Mouse (Mus musculus): Measurements from ENCODE around the gene Olfr1206. TPM values are rescaled to one million over a fixed set of nuclear protein-coding genes. Genes with fewer than 3 reads are reported as not detected.

Gene Olfr1206
- polyA plus RNA-seq (2014; fragmentation: Nextera tagmentation; extraction: Ambion mirVana) = not detected in 2 replicates

DNA sequence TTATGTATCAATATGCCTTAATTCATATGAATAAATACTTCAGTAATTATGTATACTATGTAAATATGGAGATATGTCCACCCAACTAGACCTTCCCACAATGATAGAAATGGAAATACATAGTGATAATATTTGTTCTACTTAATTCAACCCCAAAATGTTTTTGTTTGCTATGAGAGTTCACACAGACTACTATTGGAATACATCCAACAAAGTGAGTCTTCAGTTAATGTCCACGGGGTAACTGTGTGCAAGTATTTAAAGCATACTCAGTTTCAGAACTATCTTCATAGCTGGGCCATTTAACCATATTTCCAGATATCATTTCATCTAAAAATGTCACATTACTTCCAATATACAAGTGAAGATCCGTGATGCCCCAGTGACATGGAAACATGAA is at the start of gene Olfr1206:
TSS of gene Olfr1206 (plus strand) at position 301 of the 400 bp plus-strand sequence.
- H3K27me3 ChIP-seq (ENCODE audit: control insufficient read depth, insufficient read depth, low read length) = no peaks in the 10 kb centered on the region
- no peaks in the 10 kb centered on the region for H3K36me3 ChIP-seq (ENCODE audit: control insufficient read depth, insufficient read depth, low read length)
- H3K4me1 ChIP-seq (ENCODE audit: control insufficient read depth, insufficient read depth, low read length) = no peaks in the 10 kb centered on the region
- H3K27ac ChIP-seq (ENCODE audit: low read depth, low read length) = no peak within 1 kb of the TSS
- no peak within 1 kb of the TSS for H3K4me3 ChIP-seq (ENCODE audit: low read depth, low read length)
- no peak within 1 kb of the TSS for H3K4me2 ChIP-seq
- H3K9me3 ChIP-seq (ENCODE audit: control insufficient read depth, low read length) = no peaks in the 10 kb centered on the region
- ATAC-seq (ENCODE audit: low FRiP score) (no peak), DNase-seq (ENCODE audit: low spot score, missing footprints) (no peak)
- no peak within 1 kb of the TSS for H3K9ac ChIP-seq (ENCODE audit: low read length)
- WGBS = 85% methylated on average over 2 of the region's 2 CpGs

DNA sequence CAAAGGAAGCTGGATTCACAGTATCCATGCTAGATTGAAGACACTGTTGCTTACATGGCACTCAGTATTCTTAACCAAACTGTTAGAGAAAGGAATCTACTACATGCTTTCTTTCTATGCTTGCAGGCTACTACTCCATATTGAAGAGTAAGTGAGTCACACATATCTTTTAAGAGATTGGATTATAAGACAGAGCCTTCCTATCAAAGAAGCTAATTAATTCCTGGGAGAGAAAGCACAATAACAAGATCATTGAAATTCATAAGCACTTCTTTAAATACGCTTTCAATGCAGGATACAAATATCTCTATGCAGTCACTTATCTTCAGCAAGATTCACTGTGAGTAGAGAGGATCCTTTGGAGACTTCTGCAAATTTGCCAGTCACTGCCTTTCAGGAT is 48.8 kb upstream of the Olfr1206 start, which contains the start of gene Olfr1202:
TSS of gene Olfr1202 (plus strand) at position 301 of the 400 bp plus-strand sequence.
- DNase-seq (ENCODE audit: low spot score, missing footprints) = no peak
- 83% methylated on average over 1 of the region's 1 CpGs for WGBS
- no peak for ATAC-seq (ENCODE audit: low FRiP score)
- H3K36me3 ChIP-seq (ENCODE audit: control insufficient read depth, insufficient read depth, low read length) = no peaks in the 10 kb centered on the region
- H3K27me3 ChIP-seq (ENCODE audit: control insufficient read depth, insufficient read depth, low read length) = no peaks in the 10 kb centered on the region
- H3K4me1 ChIP-seq (ENCODE audit: control insufficient read depth, insufficient read depth, low read length) = no peaks in the 10 kb centered on the region
- no peaks in the 10 kb centered on the region for H3K9me3 ChIP-seq (ENCODE audit: control insufficient read depth, low read length)
- H3K27ac ChIP-seq (ENCODE audit: low read depth, low read length) = no peak within 1 kb of the TSS
- H3K9ac ChIP-seq (ENCODE audit: low read length) = no peak within 1 kb of the TSS
- H3K4me2 ChIP-seq = no peak within 1 kb of the TSS
- H3K4me3 ChIP-seq (ENCODE audit: low read depth, low read length) = no peak within 1 kb of the TSS

DNA sequence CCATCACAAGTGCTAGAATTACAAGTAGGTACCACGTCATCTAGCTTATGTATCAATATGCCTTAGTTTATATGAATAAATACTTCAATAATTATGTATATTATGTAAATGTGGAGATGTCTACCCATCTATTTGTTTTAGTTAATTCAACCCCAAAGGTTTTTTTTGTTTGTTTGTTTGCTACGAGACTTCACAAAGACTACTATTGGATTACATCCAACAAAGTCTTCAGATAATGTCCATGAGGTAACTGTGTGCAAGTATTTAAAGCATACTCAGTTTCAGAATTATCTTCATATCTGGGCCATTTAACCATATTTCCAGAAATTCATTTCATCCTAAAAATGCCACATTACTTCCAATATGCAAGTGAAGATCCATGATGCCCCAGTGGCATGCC is 33.6 kb upstream of the Olfr1206 start, which contains the start of gene Olfr1205:
TSS of gene Olfr1205 (plus strand) at position 301 of the 400 bp plus-strand sequence.
- no peaks in the 10 kb centered on the region for H3K36me3 ChIP-seq (ENCODE audit: control insufficient read depth, insufficient read depth, low read length)
- H3K9ac ChIP-seq (ENCODE audit: low read length) = no peak within 1 kb of the TSS
- ATAC-seq (ENCODE audit: low FRiP score) (no peak), DNase-seq (ENCODE audit: low spot score, missing footprints) (no peak)
- H3K27ac ChIP-seq (ENCODE audit: low read depth, low read length) = no peak within 1 kb of the TSS
- H3K9me3 ChIP-seq (ENCODE audit: control insufficient read depth, low read length) = no peaks in the 10 kb centered on the region
- H3K4me3 ChIP-seq (ENCODE audit: low read depth, low read length) = no peak within 1 kb of the TSS
- H3K4me2 ChIP-seq = no peak within 1 kb of the TSS
- no peaks in the 10 kb centered on the region for H3K27me3 ChIP-seq (ENCODE audit: control insufficient read depth, insufficient read depth, low read length)
- 86% methylated on average over 2 of the region's 2 CpGs for WGBS
- no peaks in the 10 kb centered on the region for H3K4me1 ChIP-seq (ENCODE audit: control insufficient read depth, insufficient read depth, low read length)

DNA sequence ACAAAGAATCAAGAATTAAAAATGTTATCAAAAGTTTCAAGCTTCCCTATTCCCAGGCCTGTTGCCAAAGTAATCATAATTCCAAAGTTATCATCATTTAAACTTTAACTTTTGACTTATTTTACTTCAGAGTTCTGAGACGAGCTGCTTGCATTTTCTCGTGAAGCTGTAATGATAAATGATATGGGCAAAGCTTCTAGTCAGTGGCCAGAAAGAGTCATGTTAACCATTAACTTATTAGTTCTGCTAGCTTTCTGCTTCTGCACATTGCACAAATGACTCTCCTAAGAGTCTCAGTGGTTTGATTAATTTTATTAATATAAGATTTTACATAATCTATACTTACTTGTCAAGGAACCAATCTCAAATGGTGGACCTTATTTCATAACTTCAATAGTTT is 24.6 kb upstream of the Olfr1206 start:
- DNase-seq (ENCODE audit: low spot score, missing footprints) (no peak), ATAC-seq (ENCODE audit: low FRiP score) (no peak)
- Histone ChIP-seq H3K27me3 (ENCODE audit: control insufficient read depth, insufficient read depth, low read length) (no peaks in the 10 kb centered on the region), H3K4me3 (ENCODE audit: low read depth, low read length) (no peak overlapping the region), H3K9ac (ENCODE audit: low read length) (no peak overlapping the region), H3K36me3 (ENCODE audit: control insufficient read depth, insufficient read depth, low read length) (no peaks in the 10 kb centered on the region), H3K4me1 (ENCODE audit: control insufficient read depth, insufficient read depth, low read length) (no peaks in the 10 kb centered on the region), H3K27ac (ENCODE audit: low read depth, low read length) (no peak overlapping the region), H3K9me3 (ENCODE audit: control insufficient read depth, low read length) (no peaks in the 10 kb centered on the region), H3K4me2 (no peak overlapping the region)
- WGBS = 91% methylated on average over 2 of the region's 2 CpGs

DNA sequence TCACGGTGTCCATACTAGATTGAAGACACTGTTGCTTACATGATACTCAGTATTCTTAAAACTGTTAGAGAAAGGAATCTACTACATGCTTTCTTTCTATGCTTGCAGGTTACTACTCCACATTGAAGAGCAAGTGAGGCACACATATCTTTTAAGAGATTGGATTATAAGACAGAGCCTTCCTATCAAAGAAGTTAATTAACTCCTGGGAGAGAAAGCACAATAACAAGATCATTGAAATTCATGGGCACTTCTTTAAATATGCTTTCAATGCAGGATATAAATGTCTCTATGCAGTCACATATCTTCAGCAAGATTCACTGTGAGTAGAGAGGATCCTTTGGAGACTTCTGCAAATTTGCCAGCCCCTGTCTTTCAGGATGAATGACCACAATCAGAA is 14.0 kb upstream of the Olfr1206 start, which contains the start of gene Olfr1204:
TSS of gene Olfr1204 (plus strand) at position 301 of the 400 bp plus-strand sequence.
- Histone ChIP-seq H3K4me1 (ENCODE audit: control insufficient read depth, insufficient read depth, low read length) (no peaks in the 10 kb centered on the region), H3K36me3 (ENCODE audit: control insufficient read depth, insufficient read depth, low read length) (no peaks in the 10 kb centered on the region), H3K9ac (ENCODE audit: low read length) (no peak within 1 kb of the TSS), H3K4me3 (ENCODE audit: low read depth, low read length) (no peak within 1 kb of the TSS), H3K27ac (ENCODE audit: low read depth, low read length) (no peak within 1 kb of the TSS), H3K9me3 (ENCODE audit: control insufficient read depth, low read length) (no peaks in the 10 kb centered on the region), H3K4me2 (no peak within 1 kb of the TSS), H3K27me3 (ENCODE audit: control insufficient read depth, insufficient read depth, low read length) (no peaks in the 10 kb centered on the region)
- DNase-seq (ENCODE audit: low spot score, missing footprints) (no peak), ATAC-seq (ENCODE audit: low FRiP score) (no peak)
- WGBS = 93% methylated on average over 1 of the region's 1 CpGs

DNA sequence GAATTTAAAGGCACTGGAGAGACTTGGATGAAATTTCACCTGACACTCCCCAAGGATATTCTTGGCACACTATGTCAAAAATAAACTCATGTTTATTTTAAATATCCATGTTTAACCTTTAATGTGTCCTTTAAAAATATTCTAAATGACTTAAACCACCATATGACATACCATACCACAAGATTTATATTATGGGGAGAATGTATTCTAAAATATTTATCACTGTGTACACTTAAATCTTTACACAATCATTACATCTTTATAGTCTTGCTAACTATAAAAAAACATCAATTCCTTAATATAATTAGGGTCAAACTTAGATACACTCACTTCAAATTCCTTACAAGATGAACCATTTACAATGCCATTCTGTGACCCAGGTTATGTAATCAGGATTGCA is 39.2 kb downstream of the Olfr1206 start, which contains the start of gene Olfr1208:
TSS of gene Olfr1208 (minus strand) at position 101 of the 400 bp plus-strand sequence.
- Histone ChIP-seq H3K27me3 (ENCODE audit: control insufficient read depth, insufficient read depth, low read length) (no peaks in the 10 kb centered on the region), H3K9me3 (ENCODE audit: control insufficient read depth, low read length) (no peaks in the 10 kb centered on the region), H3K4me2 (no peak within 1 kb of the TSS), H3K27ac (ENCODE audit: low read depth, low read length) (no peak within 1 kb of the TSS), H3K4me1 (ENCODE audit: control insufficient read depth, insufficient read depth, low read length) (no peaks in the 10 kb centered on the region), H3K9ac (ENCODE audit: low read length) (no peak within 1 kb of the TSS), H3K4me3 (ENCODE audit: low read depth, low read length) (no peak within 1 kb of the TSS), H3K36me3 (ENCODE audit: control insufficient read depth, insufficient read depth, low read length) (no peaks in the 10 kb centered on the region)
- ATAC-seq (ENCODE audit: low FRiP score) = no peak
- no peak for DNase-seq (ENCODE audit: low spot score, missing footprints)

DNA sequence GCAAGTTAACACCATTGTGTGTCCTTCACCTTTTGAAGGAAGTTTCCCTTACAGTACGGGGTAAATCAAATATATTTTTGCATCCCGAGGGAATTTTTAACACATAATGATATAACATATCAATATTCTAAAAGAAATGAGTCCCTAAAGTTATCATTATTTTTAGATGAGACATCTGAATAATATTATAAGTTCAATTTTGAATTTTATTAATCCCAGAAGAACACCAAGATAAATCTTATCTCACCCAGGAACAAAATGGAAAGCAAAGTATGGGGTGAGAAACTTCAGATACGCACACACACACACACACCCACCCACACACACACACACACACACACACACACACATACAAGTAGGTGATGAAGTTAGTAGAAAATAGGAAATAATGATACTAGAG is 52.0 kb downstream of the Olfr1206 start, which contains the start of gene Olfr1209:
TSS of gene Olfr1209 (minus strand) at position 101 of the 400 bp plus-strand sequence.
- H3K4me2 ChIP-seq = no peak within 1 kb of the TSS
- H3K36me3 ChIP-seq (ENCODE audit: control insufficient read depth, insufficient read depth, low read length) = no peaks in the 10 kb centered on the region
- DNase-seq (ENCODE audit: low spot score, missing footprints) = no peak
- no peak within 1 kb of the TSS for H3K9ac ChIP-seq (ENCODE audit: low read length)
- no peak within 1 kb of the TSS for H3K27ac ChIP-seq (ENCODE audit: low read depth, low read length)
- 85% methylated on average over 3 of the region's 3 CpGs for WGBS
- H3K4me3 ChIP-seq (ENCODE audit: low read depth, low read length) = no peak within 1 kb of the TSS
- H3K27me3 ChIP-seq (ENCODE audit: control insufficient read depth, insufficient read depth, low read length) = no peaks in the 10 kb centered on the region
- no peak for ATAC-seq (ENCODE audit: low FRiP score)
- no peaks in the 10 kb centered on the region for H3K9me3 ChIP-seq (ENCODE audit: control insufficient read depth, low read length)
- H3K4me1 ChIP-seq (ENCODE audit: control insufficient read depth, insufficient read depth, low read length) = no peaks in the 10 kb centered on the region

Other genes with a start within 250 kb of the Olfr1206 start
- not detected in 2 replicates for gene Olfr1191-ps1, start 222.7 kb upstream of the Olfr1206 start, polyA plus RNA-seq (2014; fragmentation: Nextera tagmentation; extraction: Ambion mirVana)
- gene Olfr1192-ps1, start 214.7 kb upstream of the Olfr1206 start, polyA plus RNA-seq (2014; fragmentation: Nextera tagmentation; extraction: Ambion mirVana) = not detected in 2 replicates
- not detected in 2 replicates for gene Olfr1193, start 187.6 kb upstream of the Olfr1206 start, polyA plus RNA-seq (2014; fragmentation: Nextera tagmentation; extraction: Ambion mirVana)
- gene Olfr1195, start 174.0 kb upstream of the Olfr1206 start, polyA plus RNA-seq (2014; fragmentation: Nextera tagmentation; extraction: Ambion mirVana) = not detected in 2 replicates
- gene Olfr1196, start 158.6 kb upstream of the Olfr1206 start, polyA plus RNA-seq (2014; fragmentation: Nextera tagmentation; extraction: Ambion mirVana) = not detected in 2 replicates
- not detected in 2 replicates for gene Olfr1197, start 130.9 kb upstream of the Olfr1206 start, polyA plus RNA-seq (2014; fragmentation: Nextera tagmentation; extraction: Ambion mirVana)
- gene Olfr1198, start 111.9 kb upstream of the Olfr1206 start, polyA plus RNA-seq (2014; fragmentation: Nextera tagmentation; extraction: Ambion mirVana) = not detected in 2 replicates
- gene Olfr1199, start 102.8 kb upstream of the Olfr1206 start, polyA plus RNA-seq (2014; fragmentation: Nextera tagmentation; extraction: Ambion mirVana) = not detected in 2 replicates
- gene Olfr1200, start 92.7 kb upstream of the Olfr1206 start, polyA plus RNA-seq (2014; fragmentation: Nextera tagmentation; extraction: Ambion mirVana) = not detected in 2 replicates
- gene Olfr1201, start 70.2 kb upstream of the Olfr1206 start, polyA plus RNA-seq (2014; fragmentation: Nextera tagmentation; extraction: Ambion mirVana) = not detected in 2 replicates
- not detected in 2 replicates for gene Olfr1202, start 48.7 kb upstream of the Olfr1206 start, polyA plus RNA-seq (2014; fragmentation: Nextera tagmentation; extraction: Ambion mirVana)
- not detected in 2 replicates for gene Olfr1205, start 33.5 kb upstream of the Olfr1206 start, polyA plus RNA-seq (2014; fragmentation: Nextera tagmentation; extraction: Ambion mirVana)
- gene Olfr1204, start 13.9 kb upstream of the Olfr1206 start, polyA plus RNA-seq (2014; fragmentation: Nextera tagmentation; extraction: Ambion mirVana) = not detected in 2 replicates
- not detected in 2 replicates for gene Olfr1208, start 39.1 kb downstream of the Olfr1206 start, polyA plus RNA-seq (2014; fragmentation: Nextera tagmentation; extraction: Ambion mirVana)
- not detected in 2 replicates for gene Olfr1209, start 51.9 kb downstream of the Olfr1206 start, polyA plus RNA-seq (2014; fragmentation: Nextera tagmentation; extraction: Ambion mirVana)
- gene Olfr1211, start 74.9 kb downstream of the Olfr1206 start, polyA plus RNA-seq (2014; fragmentation: Nextera tagmentation; extraction: Ambion mirVana) = not detected in 2 replicates
- not detected in 2 replicates for gene Olfr1212, start 90.7 kb downstream of the Olfr1206 start, polyA plus RNA-seq (2014; fragmentation: Nextera tagmentation; extraction: Ambion mirVana)
- not detected in 2 replicates for gene Gm13762, start 117.0 kb downstream of the Olfr1206 start, polyA plus RNA-seq (2014; fragmentation: Nextera tagmentation; extraction: Ambion mirVana)
- not detected in 2 replicates for gene Olfr1214, start 129.4 kb downstream of the Olfr1206 start, polyA plus RNA-seq (2014; fragmentation: Nextera tagmentation; extraction: Ambion mirVana)
- not detected in 2 replicates for gene Olfr1215, start 143.7 kb downstream of the Olfr1206 start, polyA plus RNA-seq (2014; fragmentation: Nextera tagmentation; extraction: Ambion mirVana)
- gene Olfr1216, start 155.1 kb downstream of the Olfr1206 start, polyA plus RNA-seq (2014; fragmentation: Nextera tagmentation; extraction: Ambion mirVana) = not detected in 2 replicates
- gene Olfr1217, start 168.8 kb downstream of the Olfr1206 start, polyA plus RNA-seq (2014; fragmentation: Nextera tagmentation; extraction: Ambion mirVana) = not detected in 2 replicates
- not detected in 2 replicates for gene Olfr1218, start 198.0 kb downstream of the Olfr1206 start, polyA plus RNA-seq (2014; fragmentation: Nextera tagmentation; extraction: Ambion mirVana)
- not detected in 2 replicates for gene Olfr1219, start 220.3 kb downstream of the Olfr1206 start, polyA plus RNA-seq (2014; fragmentation: Nextera tagmentation; extraction: Ambion mirVana)
- not detected in 2 replicates for gene Olfr1220, start 243.6 kb downstream of the Olfr1206 start, polyA plus RNA-seq (2014; fragmentation: Nextera tagmentation; extraction: Ambion mirVana)